Mouse (Mus musculus) hindbrain, embryonic 15.5 days (tissue): ENCODE data around the gene Cdk2ap2. TPM values are rescaled to one million over a fixed set of nuclear protein-coding genes. Genes with fewer than 3 reads are reported as not detected.

Source experiments
- ATAC-seq: fragments of 200-750 bp; cut with Nextera tagmentation; 2 replicates; pipeline ENCODE4 v1.8.0; 2017; ENCODE audit warnings: low read depth, moderate number of reproducible peaks, moderate TSS enrichment; ENCODE audit not compliant: low FRiP score
- H3K27ac ChIP-seq: fragments of 300-500 bp; sonication (generic); replicated peaks from 2 replicates; pipeline ENCODE4 v1.5.1; 2015; ENCODE audit warnings: mild to moderate bottlenecking, inconsistent platforms
- H3K27me3 ChIP-seq: fragments of 300-500 bp; sonication (generic); 2 replicates; pipeline ENCODE4 v1.6.1; 2015; ENCODE audit warnings: control low read depth, inconsistent platforms
- H3K36me3 ChIP-seq: fragments of 300-500 bp; sonication (generic); 2 replicates; pipeline ENCODE4 v1.6.1; 2015; ENCODE audit warnings: control low read depth, inconsistent platforms
- H3K4me1 ChIP-seq: fragments of 300-500 bp; sonication (generic); replicated peaks from 2 replicates; pipeline ENCODE4 v1.6.1; 2015; ENCODE audit warnings: control low read depth, inconsistent platforms
- H3K4me2 ChIP-seq: fragments of 300-500 bp; sonication (generic); 2 replicates; pipeline ENCODE4 v1.6.1; 2015; ENCODE audit warnings: moderate library complexity, mild to moderate bottlenecking, inconsistent platforms
- H3K4me3 ChIP-seq: fragments of 300-500 bp; sonication (generic); 2 replicates; pipeline ENCODE4 v1.5.1; 2015; ENCODE audit warnings: mild to moderate bottlenecking, inconsistent platforms
- H3K9ac ChIP-seq: fragments of 300-500 bp; sonication (generic); 2 replicates; pipeline ENCODE4 v1.6.1; 2015; ENCODE audit warnings: inconsistent platforms
- H3K9me3 ChIP-seq: fragments of 300-500 bp; sonication (generic); 2 replicates; pipeline ENCODE4 v1.6.1; 2016; ENCODE audit warnings: control low read depth, inconsistent platforms
- WGBS: fragments of 180-500 bp; shearing (Covaris S2); methylation state at CpG from one replicate; pipeline ENCODE4 v1.1.7; 2015; 5-methylcytosine and 5-hydroxymethylcytosine counted together
- polyA plus RNA-seq: library from polyadenylated mRNA; unstranded; fragments of >200 nt; fragmentation: Nextera tagmentation; extraction: Ambion mirVana; gene quantifications from 2 replicates; pipeline ENCODE4 v1.2.1, GENCODE M21; 2015

Gene Cdk2ap2
- polyA plus RNA-seq, 1 experiment from 2014 or later = 92.5 TPM

DNA sequence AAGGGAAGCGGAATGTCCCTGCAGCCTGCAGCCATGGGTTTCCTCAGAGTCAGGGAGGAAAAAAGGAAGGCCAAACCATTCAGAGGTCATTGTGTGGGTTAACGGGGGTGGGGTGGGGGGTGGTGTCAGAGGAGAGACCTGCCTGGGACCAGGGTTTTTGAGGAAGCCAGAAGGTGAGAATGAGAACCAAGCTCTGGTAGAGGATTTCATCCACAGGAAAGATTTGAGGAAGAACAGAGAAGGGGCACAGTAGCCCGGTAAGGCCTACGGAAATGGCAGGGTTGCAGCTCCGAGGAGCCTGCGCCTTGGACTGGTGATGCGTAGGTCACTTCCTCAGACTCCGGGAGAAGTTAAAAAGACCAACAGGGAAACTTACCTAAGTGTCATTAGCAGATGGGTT, 26.2 kb upstream of the Cdk2ap2 start:
- Histone ChIP-seq H3K4me2 (no peak overlapping the region), H3K27me3 (no peaks in the 10 kb centered on the region), H3K4me3 (no peak overlapping the region), H3K9me3 (no peaks in the 10 kb centered on the region), H3K27ac (no peak overlapping the region), H3K4me1 (no peaks in the 10 kb centered on the region), H3K9ac (no peak overlapping the region), H3K36me3 (no peaks in the 10 kb centered on the region)
- ATAC-seq = no peak
- WGBS = 88% methylated on average over 8 of the region's 8 CpGs

DNA sequence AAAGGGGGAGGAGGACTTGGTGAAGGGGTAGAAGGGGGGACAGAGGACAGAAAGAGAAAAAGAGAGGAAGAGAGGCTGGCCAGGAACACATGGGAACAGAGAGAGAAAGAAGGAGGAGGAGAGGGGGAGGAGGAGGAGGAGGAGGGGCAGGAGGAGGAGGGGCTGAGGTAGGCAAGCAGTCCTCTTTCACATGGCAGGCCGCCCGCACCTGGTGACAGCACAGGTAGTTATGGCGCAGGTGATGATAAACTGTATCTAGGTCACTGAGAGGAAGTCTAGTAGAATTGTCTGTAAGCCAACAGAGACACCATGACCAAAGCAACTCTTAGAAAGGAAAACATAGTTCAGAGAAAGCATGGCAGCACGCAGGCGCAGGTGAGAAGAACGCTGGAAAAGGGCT, 25.6 kb upstream of the Cdk2ap2 start:
- H3K27ac ChIP-seq = no peak overlapping the region

DNA sequence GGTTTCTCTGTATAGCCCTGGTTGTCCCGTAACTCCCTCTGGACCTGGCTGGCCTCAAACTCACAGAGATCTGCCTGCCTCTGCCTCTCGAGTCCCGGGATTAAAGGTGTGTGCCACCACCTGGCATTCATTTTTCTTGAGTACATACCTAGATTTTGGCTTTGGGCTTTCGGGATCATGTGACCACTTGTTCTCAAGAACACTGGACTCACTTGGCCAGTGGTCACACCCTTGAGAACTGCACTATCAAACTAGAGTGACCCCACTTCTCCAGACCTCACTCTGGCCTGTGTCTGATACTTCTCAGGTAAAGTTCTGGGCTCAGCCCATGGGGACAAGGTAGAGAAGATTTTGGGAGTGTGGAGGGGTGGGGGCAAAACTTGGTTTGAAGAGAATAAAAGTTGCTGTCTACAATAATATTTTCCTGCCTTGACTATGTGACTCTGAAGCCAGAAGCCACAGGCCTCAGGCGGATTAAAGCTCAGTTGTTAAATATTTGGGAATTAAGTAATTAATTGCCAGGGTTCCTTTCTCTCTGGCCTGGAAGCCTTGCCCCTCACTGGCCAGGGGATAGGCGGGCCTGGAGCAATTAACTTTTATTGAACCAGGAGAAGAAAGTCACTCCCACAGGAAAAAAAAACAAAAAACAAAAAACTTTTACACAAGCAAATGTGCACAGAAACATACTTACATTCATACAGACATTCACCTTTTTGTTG, 24.1 kb upstream of the Cdk2ap2 start:
- no peaks in the 10 kb centered on the region for H3K27me3 ChIP-seq
- no peak overlapping the region for H3K9ac ChIP-seq
- no peak overlapping the region for H3K4me3 ChIP-seq
- ATAC-seq = no peak
- no peak overlapping the region for H3K27ac ChIP-seq
- H3K9me3 ChIP-seq = no peaks in the 10 kb centered on the region
- H3K36me3 ChIP-seq = no peaks in the 10 kb centered on the region
- H3K4me1 ChIP-seq = no peaks in the 10 kb centered on the region
- no peak overlapping the region for H3K4me2 ChIP-seq
- 79% methylated on average over 6 of the region's 6 CpGs for WGBS

More for the DNA sequence above, 25.6 kb upstream of the Cdk2ap2 start:
- H3K4me1 ChIP-seq = no peaks in the 10 kb centered on the region
- 92% methylated on average over 6 of the region's 6 CpGs for WGBS
- H3K36me3 ChIP-seq = no peaks in the 10 kb centered on the region
- H3K9ac ChIP-seq = no peak overlapping the region
- no peaks in the 10 kb centered on the region for H3K27me3 ChIP-seq
- no peak overlapping the region for H3K4me2 ChIP-seq
- no peak overlapping the region for H3K4me3 ChIP-seq
- ATAC-seq = no peak
- H3K9me3 ChIP-seq = no peaks in the 10 kb centered on the region

DNA sequence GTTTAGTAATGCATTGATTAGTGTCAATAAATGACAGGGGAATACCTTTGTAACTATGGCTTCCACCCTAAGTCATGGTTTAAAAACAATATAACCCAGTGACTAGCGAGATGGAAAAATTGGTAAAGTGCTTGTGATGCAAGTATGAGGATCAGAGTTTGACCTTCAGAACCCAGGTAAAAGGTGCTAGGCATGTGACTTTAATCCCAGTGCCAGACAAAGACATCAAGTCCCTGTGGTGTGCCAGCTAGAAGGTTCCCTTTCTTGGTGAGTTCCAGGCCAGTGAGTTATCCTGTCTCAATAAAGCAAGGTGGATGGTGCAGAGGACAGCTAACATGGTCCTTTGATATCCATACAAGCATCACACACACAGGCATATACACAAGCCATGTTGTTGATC, 21.5 kb upstream of the Cdk2ap2 start:
- WGBS = 76% methylated on average over 1 of the region's 1 CpGs
- Histone ChIP-seq H3K9ac (no peak overlapping the region), H3K36me3 (no peaks in the 10 kb centered on the region), H3K4me3 (no peak overlapping the region), H3K4me2 (no peak overlapping the region), H3K4me1 (no peaks in the 10 kb centered on the region), H3K27ac (no peak overlapping the region), H3K9me3 (no peaks in the 10 kb centered on the region), H3K27me3 (no peaks in the 10 kb centered on the region)
- ATAC-seq = no peak

DNA sequence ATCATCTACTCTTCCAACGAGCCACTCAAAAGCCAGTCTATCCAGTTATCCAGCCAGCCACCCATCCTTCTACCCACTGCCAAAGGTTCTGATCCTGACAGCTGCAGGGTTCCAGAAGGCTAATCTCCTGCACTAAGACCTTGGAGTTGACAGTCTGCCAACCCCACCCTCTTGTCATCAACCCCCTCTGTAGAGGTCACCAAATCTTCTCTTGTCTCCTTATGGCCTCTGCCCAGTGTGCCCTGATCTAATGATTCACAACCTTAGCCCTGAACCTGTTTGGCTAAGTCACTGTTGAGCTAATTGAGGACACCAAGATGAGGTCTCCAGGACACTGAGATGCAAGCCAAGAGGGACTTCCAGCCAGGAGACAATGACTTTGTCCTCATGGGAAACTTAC, 17.4 kb upstream of the Cdk2ap2 start:
- Histone ChIP-seq H3K27me3 (no peaks in the 10 kb centered on the region), H3K4me3 (no peak overlapping the region), H3K9me3 (no peaks in the 10 kb centered on the region), H3K4me1 (no peaks in the 10 kb centered on the region), H3K36me3 (no peaks in the 10 kb centered on the region), H3K4me2 (no peak overlapping the region), H3K9ac (no peak overlapping the region), H3K27ac (no peak overlapping the region)
- 79% methylated on average over 1 of the region's 1 CpGs for WGBS
- ATAC-seq = no peak

DNA sequence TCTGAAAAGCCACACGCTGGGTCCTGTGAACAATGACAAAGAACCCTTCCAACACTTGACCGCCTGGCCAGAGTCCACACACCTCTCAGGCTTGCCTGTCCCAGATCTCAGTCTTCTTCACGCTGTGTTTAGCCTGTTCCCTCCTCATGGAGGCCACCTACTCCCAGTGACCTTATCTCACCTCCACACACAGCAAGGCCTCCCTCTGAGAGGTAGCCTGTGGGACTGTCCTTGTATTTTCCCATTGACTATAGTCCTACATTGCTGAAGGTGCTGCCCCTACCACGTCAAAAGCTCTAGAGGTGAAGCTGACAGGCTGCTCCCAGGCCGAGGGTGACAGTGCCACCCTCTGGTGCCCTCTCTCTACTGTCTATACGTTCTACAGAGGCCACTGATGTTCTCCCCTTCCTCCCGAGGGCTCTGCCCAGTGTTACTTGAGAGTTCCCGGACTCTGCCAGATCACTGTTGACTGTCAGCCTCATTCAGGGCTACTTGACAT, 16.4 kb upstream of the Cdk2ap2 start:
- H3K9ac ChIP-seq = no peak overlapping the region
- H3K9me3 ChIP-seq = no peaks in the 10 kb centered on the region
- WGBS = 62% methylated on average over 8 of the region's 8 CpGs
- H3K27me3 ChIP-seq = no peaks in the 10 kb centered on the region
- ATAC-seq = no peak
- no peaks in the 10 kb centered on the region for H3K4me1 ChIP-seq
- no peaks in the 10 kb centered on the region for H3K36me3 ChIP-seq
- no peak overlapping the region for H3K27ac ChIP-seq
- no peak overlapping the region for H3K4me3 ChIP-seq
- H3K4me2 ChIP-seq = no peak overlapping the region

DNA sequence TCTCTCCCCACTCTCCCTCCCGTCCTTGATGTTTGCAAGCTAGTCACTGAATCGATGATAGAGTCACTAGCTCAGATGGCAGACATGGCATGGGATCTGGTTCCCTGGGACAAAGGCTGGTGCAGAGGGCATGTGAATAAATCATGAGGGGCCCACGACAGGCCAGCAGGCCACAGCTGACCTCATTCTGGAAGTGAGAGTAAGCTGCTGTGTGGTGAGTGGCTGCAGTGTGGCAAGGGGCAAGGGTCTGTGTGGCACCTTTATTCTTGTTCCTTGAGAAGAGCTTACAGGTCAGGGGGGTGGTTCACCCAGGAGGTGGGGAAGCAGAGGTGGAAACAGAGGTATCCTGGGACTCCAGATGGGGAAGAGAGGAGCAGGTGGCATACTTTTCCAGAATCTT, 15.6 kb upstream of the Cdk2ap2 start, which contains the start of gene Cabp2:
Gene Cabp2 (plus strand): TSS at position 185 of the 400 bp plus-strand sequence.
- Histone ChIP-seq H3K27me3 (no peaks in the 10 kb centered on the region), H3K27ac (no peak within 1 kb of the TSS), H3K36me3 (no peaks in the 10 kb centered on the region), H3K4me2 (no peak within 1 kb of the TSS), H3K4me1 (no peaks in the 10 kb centered on the region), H3K4me3 (no peak within 1 kb of the TSS), H3K9ac (no peak within 1 kb of the TSS), H3K9me3 (no peaks in the 10 kb centered on the region)
- ATAC-seq = no peak
- WGBS = 49% methylated on average over 3 of the region's 3 CpGs

DNA sequence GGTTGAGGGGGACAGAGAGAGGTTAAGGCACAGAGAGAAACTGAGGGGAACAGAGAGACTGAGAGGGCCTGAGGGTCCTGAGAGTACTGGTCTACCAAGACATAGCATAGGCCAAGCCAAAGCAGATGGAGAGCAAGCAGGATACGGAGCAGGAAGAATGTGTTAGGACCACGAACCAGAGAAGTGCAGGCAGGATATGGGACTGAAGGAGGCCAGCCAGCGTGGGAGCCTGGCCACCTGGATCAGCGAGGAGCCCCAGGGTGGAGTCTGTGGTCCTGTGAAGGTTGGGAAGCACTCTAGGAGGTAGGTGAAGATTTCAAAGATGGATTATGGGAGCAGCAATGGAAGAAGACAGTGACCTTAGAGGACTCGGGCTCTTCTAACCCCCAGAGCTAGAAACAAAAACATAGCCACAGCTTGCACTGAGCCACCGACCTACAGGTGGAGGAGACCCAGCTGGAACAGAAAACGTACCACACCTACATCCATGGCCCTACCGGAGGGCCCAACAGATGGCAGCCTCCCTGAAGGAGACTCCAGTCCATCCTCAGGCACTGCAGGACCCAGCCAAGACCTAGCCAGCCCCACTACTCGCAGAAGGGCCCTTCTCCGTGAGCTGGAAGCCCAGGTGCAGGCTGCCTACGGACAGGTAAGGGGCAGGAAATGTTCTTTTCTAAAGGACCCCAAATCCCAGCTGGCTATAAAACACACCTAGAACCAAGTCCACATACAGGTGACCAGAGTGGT, 14.6 kb upstream of the Cdk2ap2 start:
- no peaks in the 10 kb centered on the region for H3K36me3 ChIP-seq
- no peak for ATAC-seq

DNA sequence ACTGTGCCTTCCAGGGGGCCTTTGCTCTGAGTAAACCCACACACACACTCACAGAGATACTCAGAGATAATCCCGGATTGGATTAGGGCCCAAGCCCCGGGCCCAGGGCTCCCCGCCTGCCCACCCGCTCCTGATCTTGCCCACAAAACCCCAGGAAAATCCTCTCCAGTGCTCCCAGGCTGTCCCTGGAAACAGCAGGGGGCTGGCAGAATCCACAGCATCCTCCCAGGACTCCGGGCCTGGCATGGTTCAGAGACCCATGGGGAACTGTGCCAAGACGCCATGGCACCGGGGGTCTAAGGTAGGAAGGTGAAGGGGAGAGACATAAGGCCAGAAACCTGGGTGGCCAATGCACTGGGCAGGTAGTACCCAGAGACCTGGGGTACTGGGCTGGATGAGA, 13.7 kb upstream of the Cdk2ap2 start:
- Histone ChIP-seq H3K27ac (no peak overlapping the region), H3K4me2 (no peak overlapping the region), H3K9ac (no peak overlapping the region), H3K4me3 (no peak overlapping the region), H3K27me3 (no peaks in the 10 kb centered on the region), H3K9me3 (no peaks in the 10 kb centered on the region), H3K4me1 (no peaks in the 10 kb centered on the region), H3K36me3 (no peaks in the 10 kb centered on the region)
- WGBS = 87% methylated on average over 7 of the region's 7 CpGs
- ATAC-seq = no peak

More for the DNA sequence above, 14.6 kb upstream of the Cdk2ap2 start:
- H3K27ac ChIP-seq = no peak overlapping the region
- H3K4me1 ChIP-seq = no peaks in the 10 kb centered on the region
- no peaks in the 10 kb centered on the region for H3K9me3 ChIP-seq
- 85% methylated on average over 11 of the region's 11 CpGs for WGBS
- no peak overlapping the region for H3K9ac ChIP-seq
- H3K4me3 ChIP-seq = no peak overlapping the region
- H3K27me3 ChIP-seq = no peaks in the 10 kb centered on the region
- no peak overlapping the region for H3K4me2 ChIP-seq

DNA sequence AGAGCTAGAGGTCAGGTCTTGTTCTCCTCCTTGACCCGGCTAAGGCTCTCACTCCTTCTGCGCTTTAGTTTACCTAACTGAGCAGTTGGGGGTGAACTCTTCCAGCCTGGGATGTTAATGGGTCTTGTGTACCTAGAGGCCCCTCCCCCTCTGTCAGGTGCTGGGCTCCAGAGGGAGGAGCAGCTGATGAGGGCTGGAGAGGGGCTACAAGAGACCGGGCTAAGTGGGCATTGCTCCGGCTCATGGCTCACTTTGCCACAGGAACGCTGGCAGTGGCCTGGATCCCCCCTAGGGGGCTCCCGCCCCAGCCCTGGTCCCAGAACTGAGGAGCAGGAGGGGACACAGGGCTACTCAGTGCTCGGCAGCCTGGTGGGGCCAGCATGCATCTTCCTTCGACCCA, 13.2 kb upstream of the Cdk2ap2 start:
- Histone ChIP-seq H3K27ac (no peak overlapping the region), H3K27me3 (no peaks in the 10 kb centered on the region), H3K9ac (no peak overlapping the region), H3K36me3 (no peaks in the 10 kb centered on the region), H3K4me3 (no peak overlapping the region), H3K4me2 (no peak overlapping the region), H3K4me1 (no peaks in the 10 kb centered on the region), H3K9me3 (no peaks in the 10 kb centered on the region)
- ATAC-seq = no peak
- 44% methylated on average over 8 of the region's 8 CpGs for whole genome bisulfite sequencing

DNA sequence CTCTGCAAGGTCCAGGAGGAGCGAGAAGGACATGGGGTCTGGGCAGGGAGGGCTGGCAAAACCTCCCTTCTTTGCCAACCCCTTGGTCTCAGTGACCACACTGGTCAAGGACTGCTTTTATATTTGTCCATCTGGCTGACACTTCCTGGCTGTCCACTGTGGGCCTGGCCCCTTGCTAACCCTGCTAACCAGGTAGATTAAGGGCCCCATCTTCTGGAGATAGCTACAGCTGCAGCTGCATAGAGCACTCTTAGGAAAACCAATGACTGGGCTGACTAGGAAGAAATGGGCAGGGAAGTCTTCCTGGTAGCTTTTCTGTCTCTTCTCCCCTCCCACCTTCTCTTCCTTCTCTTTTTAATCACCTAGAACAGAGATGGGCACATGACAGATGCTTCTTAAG, 12.0 kb upstream of the Cdk2ap2 start:
- Histone ChIP-seq H3K27ac (no peak overlapping the region), H3K4me2 (no peak overlapping the region), H3K36me3 (no peaks in the 10 kb centered on the region), H3K9ac (no peak overlapping the region), H3K9me3 (no peaks in the 10 kb centered on the region), H3K27me3 (no peaks in the 10 kb centered on the region), H3K4me1 (no peaks in the 10 kb centered on the region), H3K4me3 (no peak overlapping the region)
- no peak for ATAC-seq
- WGBS = 94% methylated on average over 1 of the region's 1 CpGs

DNA sequence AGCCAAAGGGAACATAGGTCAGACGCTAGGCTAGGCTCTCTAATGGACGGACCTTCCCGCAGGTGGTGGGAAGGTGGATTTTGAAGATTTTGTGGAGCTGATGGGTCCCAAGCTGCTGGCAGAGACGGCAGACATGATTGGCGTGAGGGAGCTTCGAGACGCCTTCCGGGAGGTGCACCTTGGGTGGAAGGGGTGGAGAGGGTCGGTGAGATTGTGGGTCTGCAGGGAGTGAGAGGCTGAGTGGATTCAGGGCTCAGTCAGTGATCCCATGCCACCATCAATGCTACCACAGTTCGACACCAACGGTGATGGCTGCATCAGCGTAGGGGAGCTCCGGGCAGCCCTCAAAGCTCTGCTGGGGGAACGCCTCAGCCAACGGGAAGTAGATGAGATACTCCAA, 10.8 kb upstream of the Cdk2ap2 start:
- no peaks in the 10 kb centered on the region for H3K36me3 ChIP-seq
- H3K27me3 ChIP-seq = no peaks in the 10 kb centered on the region
- H3K4me2 ChIP-seq = no peak overlapping the region
- WGBS = 90% methylated on average over 15 of the region's 15 CpGs
- no peak for ATAC-seq
- no peak overlapping the region for H3K4me3 ChIP-seq
- H3K9ac ChIP-seq = no peak overlapping the region
- H3K9me3 ChIP-seq = no peaks in the 10 kb centered on the region
- H3K4me1 ChIP-seq = no peaks in the 10 kb centered on the region
- H3K27ac ChIP-seq = no peak overlapping the region
